Mouse (Mus musculus): ENCODE measurements around the gene Pex10.
"Not testable (repeated sequence)": the region's sequence is repeated elsewhere in the genome, so short reads cannot be mapped to it uniquely, and the experiment has no call there.

Pex10 gene

DNA sequence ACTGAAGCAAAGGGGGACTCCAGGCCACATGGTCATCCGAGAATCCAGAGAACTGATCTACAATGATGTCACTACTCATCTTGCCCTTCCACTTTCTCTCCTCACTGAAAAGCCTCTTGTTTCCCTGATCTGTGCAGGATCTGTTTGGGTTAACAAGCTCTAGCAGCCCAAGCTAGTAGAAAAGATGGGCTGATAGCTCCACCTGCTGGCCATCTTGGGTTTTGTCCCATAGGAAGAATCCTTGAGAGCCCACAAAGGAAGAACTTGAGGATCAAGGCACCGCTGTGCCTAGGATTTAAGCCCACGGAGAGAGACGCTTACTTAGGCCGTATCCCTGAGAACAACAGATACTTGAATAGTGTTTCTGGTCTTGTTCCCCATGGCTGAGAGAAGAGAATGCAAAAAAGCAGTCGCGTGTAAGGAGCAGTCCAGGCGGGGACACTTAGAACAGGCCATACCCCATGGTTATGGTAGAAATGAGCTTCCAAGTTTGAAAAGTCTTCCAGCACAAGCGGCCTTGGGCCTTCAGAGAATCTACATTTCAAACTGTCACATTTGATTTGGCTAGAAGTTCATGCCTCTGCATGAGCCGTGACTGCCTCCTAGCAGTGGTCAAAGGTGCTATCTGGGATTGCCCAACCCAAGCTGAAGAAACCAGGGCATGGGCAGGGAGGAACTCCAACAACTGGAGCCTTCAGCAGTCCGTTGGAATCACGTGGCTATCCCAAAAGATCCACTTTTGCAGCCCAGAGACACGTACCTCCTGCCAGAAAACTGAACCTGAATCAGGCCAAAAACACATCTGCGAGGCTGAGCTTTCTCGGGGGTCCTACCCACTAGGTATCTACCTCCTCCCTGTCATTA is 614 bp upstream of the Pex10 start:
- DNase-seq, result peak; percentile 97

DNA sequence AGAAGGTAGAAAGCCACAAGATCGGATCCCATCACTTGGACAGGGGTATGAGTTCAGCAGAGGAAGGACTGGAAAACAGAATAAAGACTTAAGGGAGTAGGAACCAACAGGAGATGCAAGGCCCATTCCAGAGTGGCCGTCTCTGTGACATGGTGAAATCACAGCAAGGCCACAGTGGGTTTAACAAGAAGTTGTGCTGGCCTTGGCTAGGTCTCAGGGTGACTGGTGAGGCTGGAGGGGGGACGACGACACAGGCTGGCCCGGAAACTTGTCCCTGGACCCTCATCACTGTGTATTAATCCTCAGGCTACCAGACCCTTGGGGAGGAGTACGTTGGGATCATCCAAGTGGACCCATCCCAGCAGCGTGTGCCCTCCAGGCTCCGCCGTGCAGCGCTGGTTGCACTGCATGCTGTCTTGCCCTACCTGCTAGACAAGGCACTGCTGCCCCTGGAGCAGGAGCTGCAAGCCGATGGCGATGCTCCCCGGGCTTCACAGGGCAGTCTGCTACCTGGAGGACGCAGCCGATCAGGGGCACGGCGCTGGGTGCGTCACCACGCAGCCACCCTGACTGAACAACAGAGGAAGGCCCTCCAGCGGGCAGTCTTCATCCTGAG is 1.6 kb downstream of the Pex10 start:
- no peak for DNase-seq

DNA sequence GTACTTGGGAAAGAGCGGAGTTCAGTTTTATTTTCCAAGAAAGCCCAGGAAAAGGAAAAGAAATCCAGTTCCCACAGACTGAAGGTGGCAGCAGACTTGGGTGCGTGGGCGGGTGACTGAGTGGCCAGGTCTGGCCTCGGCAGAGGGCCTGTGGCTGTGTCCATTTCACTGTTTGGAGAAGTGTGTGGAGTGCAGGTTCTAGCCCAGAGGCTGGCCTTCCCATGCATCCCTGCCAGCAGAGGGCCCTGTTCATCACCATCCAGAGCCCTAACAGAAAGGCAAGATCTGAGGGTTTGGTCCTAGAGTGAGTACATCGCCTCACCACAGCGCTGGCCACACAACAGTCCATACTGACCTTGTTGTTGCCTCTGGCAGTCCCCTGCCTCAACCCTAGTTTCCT is 2.4 kb downstream of the Pex10 start:
- peak; percentile 79 for DNase-seq

DNA sequence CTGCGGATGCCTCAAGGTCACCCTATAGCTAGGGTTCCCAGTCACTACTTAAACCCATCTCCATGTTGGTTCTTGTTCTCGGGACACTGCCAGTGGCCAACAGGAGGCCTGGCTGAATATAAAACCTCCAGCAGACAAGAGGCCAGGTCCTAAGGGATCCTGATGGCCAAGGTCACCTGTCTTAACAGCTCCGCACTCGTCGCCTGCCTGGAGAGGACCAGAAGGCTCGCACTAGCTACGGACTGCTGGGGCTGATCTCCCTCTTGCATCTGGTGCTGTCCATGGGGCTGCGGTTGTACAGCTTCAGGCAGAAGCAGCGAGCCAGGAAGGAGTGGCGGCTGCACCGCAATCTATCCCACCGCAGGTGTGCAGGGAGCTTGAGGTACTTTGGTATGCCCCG is 3.4 kb downstream of the Pex10 start:
- no peak for DNase-seq

DNA sequence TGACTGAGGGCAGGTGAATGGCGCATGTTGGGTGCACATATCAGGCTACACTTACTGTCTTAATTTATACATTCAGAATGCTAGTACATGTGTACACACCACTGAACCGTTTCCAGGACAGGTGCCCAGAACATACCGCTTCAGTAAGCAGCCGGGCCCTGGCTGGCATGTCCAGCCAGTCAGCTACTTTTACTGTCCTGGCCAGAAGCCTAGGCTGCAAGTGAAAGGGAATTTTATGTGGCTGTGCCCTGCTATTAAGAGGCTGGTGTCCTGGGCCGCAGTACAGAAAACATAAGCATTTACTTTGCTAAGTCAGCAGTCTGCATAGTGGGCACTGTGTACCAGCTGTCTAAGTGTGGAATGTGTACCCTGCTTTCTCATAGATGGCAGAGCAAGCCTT is 4.1 kb downstream of the Pex10 start:
- DNase-seq, result no peak

DNA sequence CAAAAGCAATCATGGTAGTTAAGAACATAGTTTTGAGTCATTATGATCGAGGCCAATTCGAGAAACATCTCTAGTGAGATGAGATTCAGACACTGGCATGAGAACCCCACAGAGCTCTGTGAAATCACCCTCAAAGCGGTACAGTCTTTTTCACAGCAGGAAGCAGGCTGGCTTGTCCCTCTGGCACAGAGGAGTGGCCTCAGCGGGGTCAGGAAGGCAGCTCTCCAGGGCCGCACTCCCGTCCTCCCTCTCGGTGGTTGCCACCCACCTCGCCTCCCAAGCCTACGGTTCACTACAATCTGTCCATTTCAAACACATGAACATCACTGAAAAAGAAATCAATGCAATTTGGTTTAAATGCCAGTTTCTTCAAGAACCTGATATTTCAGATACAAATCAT is 7.6 kb downstream of the Pex10 start:
- DNase-seq, result no peak

DNA sequence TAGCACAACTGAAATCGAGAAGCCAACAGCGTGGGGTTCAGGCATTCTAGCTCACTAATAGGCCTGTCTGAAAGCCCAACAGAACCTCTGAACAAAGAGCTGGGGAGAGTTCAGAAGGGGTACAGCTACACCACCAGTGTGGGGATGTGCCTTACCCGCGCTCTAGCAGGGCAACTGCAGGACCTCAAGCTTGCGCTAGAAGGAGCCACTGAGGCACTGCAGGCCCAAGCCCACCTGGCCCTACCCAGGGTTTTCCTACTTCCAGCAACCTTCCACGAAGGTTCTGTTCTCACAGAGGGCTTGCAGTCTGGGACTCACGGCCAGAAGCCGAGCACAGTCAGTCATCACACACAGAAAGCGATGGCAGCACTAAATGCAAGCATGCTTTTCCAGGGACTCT is 8.3 kb downstream of the Pex10 start:
- no peak for DNase-seq

DNA sequence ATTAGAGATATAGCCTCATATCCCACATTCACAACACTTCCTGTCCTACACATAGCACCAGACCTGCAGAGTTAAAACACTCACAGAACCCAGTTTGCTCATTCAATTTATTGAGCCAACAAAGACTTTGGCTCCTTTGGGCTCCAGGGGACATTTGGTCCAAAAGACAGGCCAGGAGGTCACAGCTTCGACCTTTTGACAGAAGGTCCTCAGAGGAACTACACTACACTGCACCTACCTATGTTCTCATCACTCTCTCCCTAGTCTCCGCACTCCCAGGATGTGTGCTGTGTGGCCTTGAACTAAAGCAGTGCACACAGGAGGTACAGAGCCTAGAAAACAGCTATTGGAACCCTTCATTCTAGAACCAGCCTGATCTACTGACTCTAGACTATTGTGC is 9.0 kb downstream of the Pex10 start:
- DNase-seq, result no peak

DNA sequence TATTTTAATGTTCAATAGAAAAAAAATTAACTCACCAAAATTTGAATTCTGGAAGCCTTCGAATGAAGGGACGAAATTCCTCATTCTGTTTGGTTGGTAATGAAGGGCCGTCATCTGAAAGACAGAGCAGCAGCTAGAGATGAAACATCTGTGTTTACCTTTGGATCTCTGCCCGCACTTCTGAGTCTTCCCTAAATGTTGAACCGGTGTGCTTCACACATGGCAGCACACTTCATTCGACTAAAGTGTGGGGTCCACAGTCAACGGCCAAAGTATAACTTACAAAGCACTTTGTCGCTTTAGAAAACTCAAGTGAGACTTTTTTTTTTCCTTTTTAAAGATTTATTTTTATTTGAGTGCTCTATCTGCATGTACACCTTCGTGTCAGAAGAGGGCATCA is 9.9 kb downstream of the Pex10 start:
- no peak for DNase-seq

DNA sequence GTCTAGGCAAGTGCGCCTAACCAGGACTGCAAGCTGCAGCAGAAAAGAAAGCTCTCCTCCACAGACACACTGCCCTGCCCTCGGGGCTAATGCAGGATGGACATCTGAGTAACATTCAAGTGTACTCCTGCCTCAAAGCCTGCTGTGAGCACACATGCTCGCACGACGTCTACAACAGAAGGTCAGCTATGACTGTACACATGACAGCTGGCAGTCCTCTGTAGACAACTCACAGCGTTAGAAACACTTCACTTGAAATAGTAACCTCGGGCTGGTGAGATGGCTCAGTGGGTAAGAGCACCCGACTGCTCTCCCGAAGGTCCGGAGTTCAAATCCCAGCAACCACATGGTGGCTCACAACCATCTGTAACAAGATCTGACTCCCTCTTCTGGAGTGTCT is 12.0 kb downstream of the Pex10 start:
- DNase-seq, result not testable (repeated sequence)

DNA sequence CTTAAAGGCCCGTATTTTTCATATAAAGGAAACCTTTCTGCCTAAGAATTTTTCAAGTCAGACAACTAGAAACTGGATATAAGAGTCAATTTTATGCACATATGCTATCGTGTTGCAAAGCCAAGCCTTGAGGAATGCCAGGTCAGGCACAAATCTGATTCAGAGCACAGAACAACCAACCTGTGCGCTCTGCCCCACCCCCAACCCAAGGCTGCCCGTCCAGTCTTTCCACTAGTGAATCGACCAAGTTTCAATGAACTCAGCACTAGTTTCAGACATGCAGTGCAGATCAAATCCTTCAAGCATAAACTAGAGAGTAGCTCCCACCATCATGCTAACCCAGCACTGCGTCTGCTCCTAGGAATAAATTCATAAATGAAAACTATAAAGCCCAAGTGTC is 12.8 kb downstream of the Pex10 start:
- no peak for DNase-seq

DNA sequence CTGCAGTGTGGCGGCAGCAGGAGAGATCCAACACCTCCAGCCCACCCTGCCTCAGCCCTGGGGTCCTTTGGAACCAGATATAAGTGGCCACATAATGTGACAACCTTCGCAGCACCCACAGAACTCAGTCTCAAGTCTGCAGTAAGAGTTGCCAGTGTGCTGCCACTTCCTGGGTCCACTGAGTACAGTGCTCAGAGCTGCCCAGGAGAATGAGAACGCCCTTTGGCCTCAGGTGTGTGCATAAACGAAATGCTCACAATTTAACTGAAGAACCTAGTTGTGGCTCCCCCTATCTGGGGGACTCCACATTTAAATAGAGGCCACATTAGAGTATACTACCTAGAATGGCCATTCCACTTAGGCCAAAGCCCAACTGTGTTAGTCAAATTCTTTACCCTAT is 16.7 kb downstream of the Pex10 start:
- DNase-seq, result no peak

DNA sequence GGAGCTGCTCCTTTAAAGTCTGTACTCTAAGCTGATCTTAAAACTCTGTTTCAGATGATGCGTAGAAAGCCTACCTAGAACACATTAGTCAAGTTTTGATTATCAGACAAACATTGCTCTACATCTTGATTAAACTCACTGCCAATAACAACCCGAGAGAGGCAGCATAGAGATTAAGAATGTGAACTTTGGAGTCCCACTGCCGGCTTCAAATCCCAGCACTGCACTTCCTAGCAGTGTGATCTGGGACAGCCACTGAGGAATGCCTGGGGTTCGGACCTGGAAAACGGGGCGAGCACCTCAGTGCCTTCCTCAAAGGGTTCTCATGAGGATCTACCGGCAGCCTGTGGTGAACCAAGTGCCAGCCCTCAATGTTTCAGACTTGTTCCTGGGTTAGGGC is 17.5 kb downstream of the Pex10 start:
- no peak for DNase-seq

DNA sequence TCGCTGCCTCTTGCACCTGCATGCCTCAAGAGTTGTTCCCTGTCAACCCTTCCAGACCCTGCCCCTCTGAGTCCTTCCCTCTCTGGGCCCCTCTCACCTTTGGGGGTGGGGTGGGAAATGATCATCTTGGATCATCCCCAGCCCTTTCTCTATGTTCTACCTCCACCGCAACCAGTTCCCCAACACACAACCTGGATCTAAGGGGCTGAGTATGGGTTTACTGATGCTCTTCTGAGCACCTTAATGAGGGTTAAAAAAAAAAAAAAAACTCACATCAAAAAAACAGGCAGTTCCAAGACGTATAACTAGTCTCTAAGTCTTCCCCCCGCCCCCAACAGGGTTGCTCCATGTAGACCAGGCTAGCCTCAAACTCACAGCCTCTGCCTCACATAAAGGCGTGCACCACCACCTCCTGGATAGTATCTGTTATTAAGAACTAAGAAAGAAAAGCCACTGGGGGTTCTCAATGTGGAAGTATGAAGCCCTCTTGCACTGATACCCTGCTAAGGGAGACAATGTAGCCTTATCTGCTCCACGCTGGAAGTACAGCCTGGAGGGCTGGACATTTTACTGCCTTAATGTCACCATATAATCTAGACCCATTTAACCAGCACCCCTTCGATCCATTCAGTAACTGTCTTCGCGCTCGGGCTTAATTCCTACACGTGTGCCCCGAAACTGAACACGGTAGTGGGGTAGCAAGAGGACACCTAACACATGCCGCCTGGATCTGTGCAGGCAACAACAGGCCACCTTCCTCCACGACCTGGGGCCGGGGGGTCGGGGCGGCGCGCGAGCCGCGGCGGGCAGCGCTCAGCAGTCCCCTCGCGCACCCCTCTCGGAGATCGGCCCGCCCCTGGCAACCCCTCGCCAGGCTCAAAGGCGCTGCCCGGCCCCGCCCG is 18.6 kb downstream of the Pex10 start:
- DNase-seq, result peak; percentile 58

DNA sequence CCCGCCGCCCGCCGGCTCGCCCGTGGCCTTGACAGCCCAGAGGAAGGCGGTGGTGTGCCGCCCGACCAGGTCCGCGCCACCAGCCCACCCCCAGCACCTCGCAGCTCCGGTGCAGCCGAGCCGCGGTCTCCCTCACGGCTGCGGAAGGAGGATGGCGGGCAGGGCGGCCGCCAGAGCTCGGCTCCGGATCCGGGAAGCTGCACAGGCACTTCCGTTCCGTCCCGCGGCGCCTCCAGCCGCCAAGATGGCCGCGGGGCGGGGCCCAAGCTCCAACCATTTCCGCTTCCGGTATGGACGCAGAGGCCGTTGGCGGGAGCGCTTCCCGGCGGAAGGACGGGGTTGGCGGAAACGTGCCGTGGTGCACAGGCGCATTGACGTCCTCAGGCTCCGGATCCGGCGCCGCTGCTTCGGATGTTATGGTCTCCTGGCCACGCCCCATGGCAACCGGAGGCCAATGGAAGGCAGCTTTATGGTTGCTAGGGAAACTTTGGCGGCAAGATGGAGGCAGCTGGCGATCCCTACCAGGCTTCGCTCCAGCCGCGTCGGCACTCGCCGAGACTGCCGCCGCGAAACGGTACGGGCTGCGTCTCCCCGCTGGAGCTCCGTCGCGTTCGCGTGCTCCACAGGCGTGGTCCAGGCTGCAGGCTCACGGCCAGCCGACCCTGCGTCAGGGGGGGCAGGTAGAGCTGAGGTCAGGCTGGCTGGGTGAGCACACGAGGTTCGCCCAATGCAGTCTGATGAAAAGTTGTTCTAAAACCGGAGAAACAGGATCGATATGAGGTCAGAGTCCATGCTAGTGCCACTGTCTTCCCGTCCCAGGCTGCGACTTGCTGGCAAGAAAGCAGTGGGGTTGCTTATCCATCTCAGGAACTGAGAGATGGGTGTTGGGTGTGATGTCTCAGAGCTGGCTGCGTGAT is 19.6 kb downstream of the Pex10 start, which contains the start of the genes Rer1 and Morn1:
Gene Rer1 (minus strand): TSS at position 275 of the 917 bp plus-strand sequence.
Gene Morn1 (plus strand): TSS at position 470 of the 917 bp plus-strand sequence.
- peak; percentile 100 for DNase-seq

DNA sequence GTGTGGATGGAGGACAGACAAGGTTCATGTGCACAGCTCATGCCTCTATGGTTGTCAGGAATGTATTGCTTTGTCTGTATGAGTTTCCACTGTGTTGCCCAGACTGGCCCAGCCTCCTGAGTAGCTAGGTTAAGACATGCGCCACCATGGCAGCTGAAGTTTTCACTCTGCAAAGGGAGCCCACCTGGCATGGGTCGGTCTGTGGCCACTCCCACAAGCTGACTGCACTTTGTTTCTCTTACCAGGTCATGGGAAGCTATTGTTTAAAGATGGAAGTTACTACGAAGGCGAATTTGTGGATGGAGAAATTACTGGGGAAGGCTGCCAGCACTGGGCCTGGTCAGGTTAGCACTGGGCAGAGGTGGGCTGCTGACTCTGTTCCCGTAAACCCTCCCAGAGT is 22.4 kb downstream of the Pex10 start:
- DNase-seq, result peak; percentile 52

DNA sequence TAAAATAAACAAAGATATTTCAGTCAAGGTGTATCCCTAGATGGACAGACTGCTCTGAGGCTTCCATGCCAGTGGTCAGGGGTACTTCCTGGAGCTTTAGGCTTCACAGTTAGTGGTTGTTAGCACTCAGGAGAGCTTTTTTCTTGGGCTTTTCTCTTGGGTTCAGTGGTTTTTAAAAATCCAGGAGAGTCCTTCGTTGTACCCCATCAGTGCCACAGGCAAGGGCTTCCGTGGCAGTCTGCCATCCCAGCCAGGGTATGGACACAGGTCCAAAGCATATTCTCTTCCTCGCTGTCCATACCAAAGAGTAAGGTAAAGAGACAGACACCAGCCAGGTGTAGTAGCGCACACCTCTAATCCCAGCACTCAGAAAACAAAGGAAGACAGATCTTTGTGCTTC is 23.3 kb downstream of the Pex10 start:
- peak; percentile 53 for DNase-seq

DNA sequence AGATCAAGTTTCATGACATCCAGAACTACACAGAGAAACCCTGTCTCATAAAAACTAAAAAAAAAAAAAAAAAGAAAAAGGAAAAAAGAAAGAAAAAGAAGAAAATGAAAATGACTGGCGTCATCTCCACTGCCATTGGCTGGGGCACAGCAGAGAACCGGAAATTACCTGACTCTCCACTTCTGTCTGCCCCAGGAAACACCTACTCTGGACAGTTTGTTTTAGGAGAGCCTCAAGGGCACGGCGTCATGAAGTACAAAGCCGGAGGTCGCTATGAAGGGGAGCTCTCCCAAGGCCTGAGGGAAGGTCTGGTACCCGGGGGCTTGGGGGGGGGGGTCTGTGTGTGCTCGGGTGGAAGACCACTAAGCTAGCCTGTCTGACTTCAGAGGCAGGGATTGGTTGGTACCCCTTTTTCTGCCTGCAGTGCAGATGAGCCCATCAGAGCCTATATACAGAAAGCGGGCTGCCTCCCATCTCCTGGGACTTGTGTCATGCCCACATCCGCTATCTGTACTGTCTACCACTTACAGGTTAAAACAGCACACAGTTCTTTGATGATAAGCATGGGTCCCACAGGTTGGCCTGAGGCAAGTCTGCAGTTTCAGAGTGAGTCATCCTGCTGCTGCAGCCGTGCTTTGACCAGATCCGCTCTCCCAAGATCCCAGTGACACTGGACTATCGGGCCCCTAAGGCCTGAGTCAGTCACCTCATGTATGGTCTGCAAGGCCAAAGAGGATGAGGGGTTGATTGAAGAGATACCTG is 24.1 kb downstream of the Pex10 start:
- DNase-seq, result peak; percentile 40

DNA sequence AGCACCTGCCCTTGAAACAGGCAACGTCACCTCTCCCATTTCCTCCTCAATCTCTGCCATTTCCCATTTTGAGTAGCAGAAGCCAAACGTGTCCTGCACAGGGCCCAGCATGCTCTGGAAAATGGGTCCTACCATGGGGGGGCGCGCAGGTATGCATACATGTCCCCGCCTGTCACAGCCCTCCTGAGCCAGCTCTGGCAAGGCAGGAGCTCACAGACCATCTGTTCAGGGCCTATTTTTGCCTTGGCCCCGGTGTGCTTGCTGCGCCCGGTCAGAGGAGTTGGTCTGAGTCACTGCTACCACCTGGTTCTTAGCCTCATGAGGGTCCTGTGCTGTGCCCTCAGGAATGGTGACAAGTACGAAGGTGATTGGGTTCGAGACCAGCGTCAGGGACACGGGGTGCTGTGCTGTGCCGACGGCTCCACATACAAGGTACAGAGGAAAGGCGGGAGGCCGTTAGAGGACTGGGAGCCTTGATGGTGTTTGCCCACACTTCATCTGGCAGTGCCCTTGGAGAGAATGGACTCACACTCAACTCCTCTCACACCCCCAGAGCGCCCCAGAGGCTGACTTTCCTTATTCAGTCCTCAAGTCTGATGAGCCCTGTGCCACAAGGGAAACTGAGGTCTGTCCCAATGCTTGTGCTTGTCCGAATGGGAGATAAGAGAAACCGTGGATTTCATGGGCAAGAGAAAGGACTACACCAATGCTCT is 26.1 kb downstream of the Pex10 start:
- DNase-seq, result peak; percentile 97

DNA sequence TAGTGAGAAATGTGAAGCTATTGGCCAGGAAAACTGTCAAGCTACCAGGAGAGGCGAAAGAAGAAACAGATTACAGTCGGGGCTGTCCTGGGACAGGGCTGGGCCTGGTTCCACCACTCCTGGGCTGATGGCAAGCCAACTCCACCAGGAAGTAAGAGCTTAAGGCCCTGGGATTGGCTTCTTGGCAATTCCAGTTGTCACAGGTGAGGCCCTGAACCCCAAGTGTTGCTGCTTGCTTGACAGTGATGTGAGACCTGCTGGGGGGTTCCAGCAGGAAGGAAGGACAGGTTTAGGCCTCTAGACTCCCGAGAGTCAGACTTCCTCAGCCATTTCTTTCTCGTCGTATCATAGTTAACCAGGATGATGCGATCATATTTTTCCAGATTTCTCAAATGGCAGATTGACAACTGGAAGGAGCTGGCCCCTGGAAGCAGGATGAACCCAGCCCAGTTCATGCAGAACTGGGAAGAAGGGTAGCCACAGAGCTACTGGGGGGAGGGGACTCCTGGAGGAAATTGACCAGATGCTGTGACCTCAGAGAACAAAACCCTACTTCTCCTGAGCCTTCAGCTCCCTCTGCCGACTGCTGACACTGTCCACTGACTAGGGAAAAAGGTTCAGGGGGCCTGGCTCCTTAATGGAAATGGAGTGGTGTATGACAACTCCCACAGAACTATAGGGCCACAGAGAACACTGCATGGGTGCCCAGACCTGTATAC is 26.8 kb downstream of the Pex10 start:
- no peak for DNase-seq

Measured in cerebellum, adult 9-10 months (tissue).